Mouse (Mus musculus) CH12.LX (cell line): ENCODE data around the gene Dnal4. TPM values are rescaled to one million over a fixed set of nuclear protein-coding genes. Genes with fewer than 3 reads are reported as not detected.

Source experiments
- DNase-seq: peaks from one replicate; pipeline ENCODE4 v3.0.0-alpha.2; 2013; ENCODE audit errors: extremely low read depth
- H3K27ac ChIP-seq: 2 replicates; pipeline ENCODE4 v1.5.1; 2012; ENCODE audit warnings: low read depth, mild to moderate bottlenecking, control low read depth, moderate library complexity; ENCODE audit not compliant: insufficient read depth
- H3K27me3 ChIP-seq: replicated peaks from 2 replicates; pipeline ENCODE3; 2012; ENCODE audit warnings: inconsistent platforms
- H3K36me3 ChIP-seq, 2 experiments: replicated peaks in 1 of 2; 2 replicates each; pipeline versions ENCODE3 to v1.6.1; 2012; ENCODE audit warnings: inconsistent platforms in 1 of 2, low read length in 1 of 2, mild to moderate bottlenecking in 1 of 2, mixed read lengths in 1 of 2, moderate library complexity in 1 of 2; ENCODE audit not compliant: control insufficient read depth in 1 of 2, insufficient read depth in 1 of 2
- H3K4me1 ChIP-seq, 2 experiments: 2 replicates each; pipeline ENCODE4 v1.6.1; 2012; ENCODE audit warnings: inconsistent platforms in 1 of 2, moderate library complexity in 1 of 2; ENCODE audit not compliant: insufficient read depth in 2 of 2, control insufficient read depth in 1 of 2
- H3K4me2 ChIP-seq: 2 replicates; pipeline ENCODE4 v1.6.1; 2012; ENCODE audit warnings: low read depth, mild to moderate bottlenecking, control low read depth; ENCODE audit not compliant: poor library complexity, insufficient read depth, severe bottlenecking
- H3K4me3 ChIP-seq, 3 experiments: fragments of 150-350 bp in 1 of 3; sonication (generic) in 1 of 3; replicated peaks in 1 of 3; 2 replicates each; pipeline versions ENCODE3 to v1.5.1; 2011 to 2012; ENCODE audit warnings: low read depth in 2 of 3, low read length in 2 of 3, mild to moderate bottlenecking in 2 of 3, moderate library complexity in 2 of 3, control low read depth in 1 of 3, improper control_type of control experiment in 1 of 3, inconsistent platforms in 1 of 3, mixed read lengths in 1 of 3; ENCODE audit not compliant: poor library complexity in 1 of 3
- H3K79me2 ChIP-seq: replicated peaks from 2 replicates; pipeline ENCODE4 v1.6.1; 2012; ENCODE audit warnings: mild to moderate bottlenecking, moderate library complexity; ENCODE audit not compliant: control insufficient read depth, poor library complexity, insufficient read depth, severe bottlenecking; ENCODE audit errors: extremely low read depth
- H3K9ac ChIP-seq: 2 replicates; pipeline ENCODE4 v1.6.1; 2012; ENCODE audit warnings: low read depth, mild to moderate bottlenecking, control low read depth, moderate library complexity; ENCODE audit not compliant: insufficient read depth
- H3K9me3 ChIP-seq: replicated peaks from 2 replicates; pipeline ENCODE3; 2012; ENCODE audit warnings: low read length, inconsistent platforms, mixed read lengths
- CHD2 ChIP-seq: IDR thresholded peaks from 2 replicates; pipeline ENCODE4 v1.6.1; 2011; ENCODE audit warnings: low read length, improper control_type of control experiment
- CTCF ChIP-seq, 2 experiments: IDR thresholded peaks in 1 of 2; conservative IDR thresholded peaks in 1 of 2; 2 replicates each; pipeline ENCODE4 v1.5.1; 2011 to 2012; ENCODE audit warnings: low read depth in 2 of 2, low read length in 2 of 2, improper control_type of control experiment in 1 of 2, inconsistent platforms in 1 of 2, mild to moderate bottlenecking in 1 of 2, moderate library complexity in 1 of 2
- EP300 ChIP-seq: IDR thresholded peaks from 2 replicates; pipeline ENCODE4 v1.6.1; 2011; ENCODE audit warnings: low read length, improper control_type of control experiment
- HCFC1 ChIP-seq: IDR thresholded peaks from 2 replicates; pipeline ENCODE4 v1.6.1; 2012; ENCODE audit warnings: low read depth, mild to moderate bottlenecking, inconsistent platforms, low read length, improper control_type of control experiment
- MXI1 ChIP-seq: IDR thresholded peaks from 2 replicates; pipeline ENCODE4 v1.6.1; 2011; ENCODE audit warnings: mild to moderate bottlenecking, low read depth, low read length, improper control_type of control experiment
- MYC ChIP-seq: IDR thresholded peaks from 2 replicates; pipeline ENCODE4 v1.6.1; 2011; ENCODE audit warnings: low read depth, mild to moderate bottlenecking, improper control_type of control experiment, low read length
- POLR2A ChIP-seq: IDR thresholded peaks from 2 replicates; pipeline ENCODE4 v1.6.1; 2011; ENCODE audit warnings: low read depth, mild to moderate bottlenecking, improper control_type of control experiment, low read length
- TBP ChIP-seq: conservative IDR thresholded peaks from 2 replicates; pipeline ENCODE4 v1.6.1; 2011; ENCODE audit warnings: low read depth, low read length, improper control_type of control experiment
- ZKSCAN1 ChIP-seq: IDR thresholded peaks from 2 replicates; pipeline ENCODE4 v1.6.1; 2012; ENCODE audit warnings: low read depth, inconsistent platforms, low read length, improper control_type of control experiment, borderline replicate concordance
- ZMIZ1 ChIP-seq: IDR thresholded peaks from 2 replicates; pipeline ENCODE4 v1.6.1; 2012; ENCODE audit warnings: low read depth, mild to moderate bottlenecking, inconsistent platforms, low read length, improper control_type of control experiment
- ZNF384 ChIP-seq: IDR thresholded peaks from 2 replicates; pipeline ENCODE4 v1.6.1; 2012; ENCODE audit warnings: low read depth, low read length, improper control_type of control experiment, inconsistent platforms
- dilution Hi-C: fragments of 300-500 bp; cut with MboI; formaldehyde crosslinking; loops from 2 replicates; pipeline ENCODE4 v1.14.3; 2020; ENCODE audit warnings: low sequenced_read_pairs; ENCODE audit not compliant: extremely low pct_unique_long_range_greater_than_20kb, extremely low pct_ligation_motif_present
- in situ Hi-C: fragments of 300-500 bp; cut with MboI; formaldehyde crosslinking; loops from 3 replicates; pipeline ENCODE4 v1.14.3; 2019; ENCODE audit warnings: low sequenced_read_pairs, low pct_ligation_motif_present, low pct_unique_long_range_greater_than_20kb, mixed read lengths
- polyA plus RNA-seq: library from polyadenylated mRNA; unstranded; fragments of >175 nt; gene quantifications from 2 replicates; pipeline ENCODE4 v1.2.1, GENCODE M21; 2012; ENCODE audit warnings: low read depth; ENCODE audit not compliant: insufficient read length
- total RNA-seq, 2 experiments: library from RNA; depleted of rRNA; stranded (reverse); fragments of 300-350 nt in 1 of 2; fragments of >200 nt in 1 of 2; gene quantifications; 2 replicates each; pipeline ENCODE4 v1.2.3; 2012 to 2014

Dnal4 gene
- total and polyA plus RNA-seq, 3 experiments = 11.7 to 20.9 (median 18.5) TPM

DNA sequence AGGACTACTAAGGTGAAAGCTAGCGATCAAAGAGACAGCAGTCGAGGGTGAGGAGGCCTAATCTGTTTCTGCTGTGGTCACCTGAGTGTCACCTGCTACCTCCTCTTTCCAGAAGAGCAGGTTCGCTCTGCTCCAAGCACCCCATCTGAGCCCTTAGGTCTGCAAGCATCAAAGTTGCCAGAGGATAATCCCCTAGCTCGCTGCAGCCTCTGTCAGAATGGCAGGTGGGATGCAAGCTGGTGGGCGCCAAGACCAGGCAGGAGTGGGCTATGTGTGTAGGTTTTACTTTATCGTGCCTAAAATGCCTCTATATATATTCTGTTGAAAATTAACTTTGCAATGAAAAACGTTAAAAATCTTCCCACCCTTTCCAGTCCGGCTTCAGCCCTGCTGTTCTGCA is 27.6 kb upstream of the Dnal4 start:
- H3K27ac ChIP-seq = no peak overlapping the region
- no peaks in the 10 kb centered on the region for H3K36me3 ChIP-seq
- in situ Hi-C loops = no loop called here
- dilution Hi-C loops = no loop called here
- H3K9me3 ChIP-seq = peaks cover 18% of the 10 kb centered on the region
- peak overlapping the region; percentile 67 for H3K4me2 ChIP-seq
- peak overlapping the region in 1 of 3 experiments; percentile 56 for H3K4me3 ChIP-seq
- H3K4me1 ChIP-seq = peaks cover 0 to 13% of the 10 kb centered on the region in 2 experiments; a peak in 3 of 4 replicates
- H3K9ac ChIP-seq = no peak overlapping the region
- DNase-seq = no peak
- no peak for TF ChIP-seq MYC
- no peak for TF ChIP-seq CHD2
- TF ChIP-seq ZNF384 = no peak
- TF ChIP-seq POLR2A = no peak
- TF ChIP-seq ZMIZ1 = no peak
- peaks cover 77% of the 10 kb centered on the region for H3K27me3 ChIP-seq
- no peaks in the 10 kb centered on the region for H3K79me2 ChIP-seq

GRCm38 (mm10) chr15:79804352-79805071 is 26.9 kb upstream of the Dnal4 start, which contains the start of gene Nptxr:
Gene Nptxr, minus strand, starts transcription at chr15:79804766.
- no peaks in the 10 kb centered on the region for H3K36me3 ChIP-seq
- H3K4me1 ChIP-seq = peaks cover 0 to 13% of the 10 kb centered on the region in 2 experiments; a peak in 3 of 4 replicates
- in situ Hi-C loops (no loop called here), dilution Hi-C loops (no loop called here)
- peak within 1 kb of the TSS; percentile 11; the same call in 1 of the 2 replicates for H3K9ac ChIP-seq
- H3K79me2 ChIP-seq = no peaks in the 10 kb centered on the region
- peak within 1 kb of the TSS; percentile 67 for H3K4me2 ChIP-seq
- peaks cover 18% of the 10 kb centered on the region for H3K9me3 ChIP-seq
- peak within 1 kb of the TSS in 1 of 3 experiments; percentile 56 for H3K4me3 ChIP-seq
- no peak for DNase-seq
- no peak within 1 kb of the TSS for H3K27ac ChIP-seq
- TF ChIP-seq MXI1 (peak; percentile 50; the same call in 1 of the 2 replicates), CTCF (conservative IDR thresholded peaks at IDR 0.05 in 1 of 2, IDR thresholded peaks at IDR 0.05 in 1 of 2; ENCODE audit: low read depth in 2 of 2, low read length in 2 of 2) (no peak), POLR2A (peak; percentile 24; the same call in 1 of the 2 replicates), ZKSCAN1 (no peak), HCFC1 (no peak), EP300 (no peak), TBP (no peak)
- peaks cover 77% of the 10 kb centered on the region for H3K27me3 ChIP-seq
